Mouse (Mus musculus) right cerebral cortex, postnatal 25 days (tissue): ENCODE measurements around the gene Iqck.

Experiments
- DNase-seq: peaks from one replicate; pipeline ENCODE4 v3.0.0; 2022

Iqck gene

GRCm38 (mm10) chr7:118919261-118920006 is 63.9 kb downstream of the Iqck start:
- DNase-seq: no peak

- no peak for DNase-seq
Measured at GRCm38 (mm10) chr7:118922441-118923202, 67.1 kb downstream of the Iqck start.

GRCm38 (mm10) chr7:118925547-118925946 is 70.0 kb downstream of the Iqck start:
- DNase-seq: no peak

GRCm38 (mm10) chr7:118926516-118927260 is 71.1 kb downstream of the Iqck start:
- DNase-seq: no peak

- DNase-seq: no peak
Measured at GRCm38 (mm10) chr7:118927279-118927678, 71.7 kb downstream of the Iqck start.

GRCm38 (mm10) chr7:118928316-118928715 is 72.8 kb downstream of the Iqck start:
- DNase-seq: no peak

- no peak for DNase-seq
Measured at GRCm38 (mm10) chr7:118928916-118929315, 73.4 kb downstream of the Iqck start.

GRCm38 (mm10) chr7:118929601-118930311 is 74.2 kb downstream of the Iqck start:
- peak; percentile 42 for DNase-seq

GRCm38 (mm10) chr7:118931502-118932395 is 76.2 kb downstream of the Iqck start:
- DNase-seq: no peak

- DNase-seq: no peak
Measured at GRCm38 (mm10) chr7:118935306-118935705, 79.8 kb downstream of the Iqck start.

- no peak for DNase-seq
Measured at GRCm38 (mm10) chr7:118936844-118937243, 81.3 kb downstream of the Iqck start.

GRCm38 (mm10) chr7:118937469-118938387 is 82.2 kb downstream of the Iqck start:
- DNase-seq: no peak

- DNase-seq: no peak
Measured at GRCm38 (mm10) chr7:118942297-118942696, 86.7 kb downstream of the Iqck start.

- no peak for DNase-seq
Measured at GRCm38 (mm10) chr7:118943170-118943569, 87.6 kb downstream of the Iqck start.

GRCm38 (mm10) chr7:118944884-118945283 is 89.3 kb downstream of the Iqck start:
- DNase-seq: no peak

- DNase-seq: no peak
Measured at GRCm38 (mm10) chr7:118947241-118947640, 91.7 kb downstream of the Iqck start.

GRCm38 (mm10) chr7:118948677-118949282 is 93.2 kb downstream of the Iqck start:
- no peak for DNase-seq

- no peak for DNase-seq
Measured at GRCm38 (mm10) chr7:118949749-118950148, 94.2 kb downstream of the Iqck start.

GRCm38 (mm10) chr7:118953626-118954282 is 98.2 kb downstream of the Iqck start:
- no peak for DNase-seq

- DNase-seq: no peak
Measured at GRCm38 (mm10) chr7:118954968-118955367, 99.4 kb downstream of the Iqck start.
